Mouse (Mus musculus) ES-Bruce4 (cell line): ENCODE data around the gene Pbrm1.

Source experiments
- CTCF ChIP-seq: IDR thresholded peaks from one replicate; pipeline ENCODE4 v1.8.1; 2011; ENCODE audit warnings: low read depth, low read length
- EP300 ChIP-seq: IDR thresholded peaks from 2 replicates; pipeline ENCODE4 v1.6.1; 2011; ENCODE audit warnings: low read depth, low read length; ENCODE audit not compliant: insufficient read depth
- POLR2A ChIP-seq: IDR thresholded peaks from one replicate; pipeline ENCODE4 v1.8.1; 2011; ENCODE audit warnings: low read length; ENCODE audit not compliant: insufficient read depth

GRCm38 (mm10) chr14:31139666-31140065 is 120.7 kb downstream of the Pbrm1 start:
- TF ChIP-seq EP300 (no peak), POLR2A (no peak), CTCF (no peak)
